Mouse (Mus musculus): ENCODE data around the gene Zic3. TPM values are rescaled to one million over a fixed set of nuclear protein-coding genes. Genes with fewer than 3 reads are reported as not detected.

Zic3 gene
- polyA plus RNA-seq, 1 experiment from 2014 or later = 0.19 TPM

GRCm38 (mm10) chrX:58042512-58042911 lies 20.0 kb downstream of the Zic3 start:
- Histone ChIP-seq H3K36me3 (no peaks in the 10 kb centered on the region), H3K4me1 (replicated peaks) (no peaks in the 10 kb centered on the region), H3K27me3 (replicated peaks) (peaks cover 19% of the 10 kb centered on the region), H3K9ac (no peak overlapping the region), H3K27ac (ENCODE audit: poor library complexity, severe bottlenecking) (no peak overlapping the region), H3K4me2 (no peak overlapping the region), H3K4me3 (no peak overlapping the region), H3K9me3 (replicated peaks) (no peaks in the 10 kb centered on the region)
- no peak for ATAC-seq (ENCODE audit: insufficient number of reproducible peaks, low FRiP score)
- WGBS = 64% methylated on average over 4 of the region's 4 CpGs
